Mouse (Mus musculus): ENCODE results near the gene Gm20708. TPM values are rescaled to one million over a fixed set of nuclear protein-coding genes. Genes with fewer than 3 reads are reported as not detected.

Gm20708 gene
- polyA plus RNA-seq, 1 experiment from 2014 or later = not detected

DNA sequence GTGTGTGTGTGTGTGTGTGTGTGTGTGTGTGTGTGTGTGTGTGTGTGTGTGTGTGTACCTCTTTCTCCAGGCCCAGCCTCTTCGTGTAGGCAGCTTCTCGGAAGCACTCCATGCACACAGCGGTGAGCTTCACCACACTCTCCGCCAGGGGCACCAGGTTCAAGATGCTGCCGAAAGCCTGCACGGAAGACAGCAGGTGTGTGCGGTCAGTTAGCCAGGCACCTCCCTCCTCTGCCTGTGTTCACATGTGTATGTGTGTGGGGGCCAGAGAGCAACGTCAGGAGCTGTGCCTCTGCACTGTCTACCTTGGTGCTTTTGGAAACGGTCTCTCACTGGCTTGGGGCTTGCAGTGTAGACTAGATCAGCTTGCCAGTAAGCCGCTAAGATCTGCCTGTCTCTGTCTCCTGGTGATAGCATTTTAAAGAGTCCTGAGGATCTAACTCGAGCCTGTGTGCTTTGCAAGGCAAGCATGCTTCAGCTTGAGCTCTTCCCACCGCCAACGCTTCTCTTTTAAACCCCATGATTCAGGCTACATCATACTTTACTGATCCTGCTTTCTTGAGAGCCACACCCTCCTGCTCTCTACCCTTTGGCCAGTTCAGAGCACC lies 7.0 kb downstream of the Gm20708 start:
- no peak overlapping the region for H3K27ac ChIP-seq
- peaks cover 43% of the 10 kb centered on the region for H3K36me3 ChIP-seq
- H3K9me3 ChIP-seq = no peaks in the 10 kb centered on the region
- 91% methylated on average over 13 of the region's 13 CpGs for WGBS
- no peak overlapping the region for H3K4me3 ChIP-seq
- H3K4me2 ChIP-seq (replicated peaks) = no peak overlapping the region
- peaks cover 9% of the 10 kb centered on the region for H3K4me1 ChIP-seq
- H3K27me3 ChIP-seq (replicated peaks) = no peaks in the 10 kb centered on the region
- H3K9ac ChIP-seq = no peak overlapping the region
- no peak for ATAC-seq (ENCODE audit: low FRiP score, low read depth)

DNA sequence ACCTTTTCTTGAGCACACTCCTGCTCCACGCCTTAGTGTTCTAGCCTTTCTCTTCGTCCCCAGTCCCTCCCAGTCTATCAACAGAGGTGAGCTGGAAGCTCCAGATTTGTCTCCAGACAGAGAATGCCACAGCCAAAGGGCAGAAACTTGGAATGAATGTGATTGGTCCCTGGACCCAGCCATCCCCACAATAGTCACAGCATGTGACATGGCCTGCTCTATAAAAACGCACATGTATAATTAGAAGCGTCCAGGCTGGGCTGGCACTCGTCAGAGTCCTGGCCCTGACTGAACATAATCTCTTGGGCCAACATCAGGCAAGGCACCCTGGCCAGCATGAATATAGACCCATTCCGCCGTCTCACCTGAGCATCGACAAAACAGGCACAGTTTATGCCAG lies 9.6 kb downstream of the Gm20708 start:
- no peaks in the 10 kb centered on the region for H3K9me3 ChIP-seq
- 70% methylated on average over 8 of the region's 8 CpGs for WGBS
- H3K36me3 ChIP-seq = peaks cover 41% of the 10 kb centered on the region
- H3K9ac ChIP-seq = no peak overlapping the region
- no peak overlapping the region for H3K4me3 ChIP-seq
- H3K27me3 ChIP-seq (replicated peaks) = no peaks in the 10 kb centered on the region
- no peak overlapping the region for H3K4me2 ChIP-seq (replicated peaks)
- no peak overlapping the region for H3K27ac ChIP-seq
- peaks cover 12% of the 10 kb centered on the region for H3K4me1 ChIP-seq
- no peak for ATAC-seq (ENCODE audit: low FRiP score, low read depth)

- H3K27ac ChIP-seq = no peak overlapping the region
- no peak overlapping the region for H3K9ac ChIP-seq
- no peak overlapping the region for H3K4me3 ChIP-seq
- H3K27me3 ChIP-seq (replicated peaks) = no peaks in the 10 kb centered on the region
- no peak overlapping the region for H3K4me2 ChIP-seq (replicated peaks)
- peaks cover 17% of the 10 kb centered on the region for H3K4me1 ChIP-seq
- H3K9me3 ChIP-seq = no peaks in the 10 kb centered on the region
- WGBS = 96% methylated on average over 7 of the region's 7 CpGs
- ATAC-seq (ENCODE audit: low FRiP score, low read depth) = no peak
- peaks cover 33% of the 10 kb centered on the region for H3K36me3 ChIP-seq
Measured at GRCm38 (mm10) chr11:117820173-117820572, 10.7 kb downstream of the Gm20708 start.

DNA sequence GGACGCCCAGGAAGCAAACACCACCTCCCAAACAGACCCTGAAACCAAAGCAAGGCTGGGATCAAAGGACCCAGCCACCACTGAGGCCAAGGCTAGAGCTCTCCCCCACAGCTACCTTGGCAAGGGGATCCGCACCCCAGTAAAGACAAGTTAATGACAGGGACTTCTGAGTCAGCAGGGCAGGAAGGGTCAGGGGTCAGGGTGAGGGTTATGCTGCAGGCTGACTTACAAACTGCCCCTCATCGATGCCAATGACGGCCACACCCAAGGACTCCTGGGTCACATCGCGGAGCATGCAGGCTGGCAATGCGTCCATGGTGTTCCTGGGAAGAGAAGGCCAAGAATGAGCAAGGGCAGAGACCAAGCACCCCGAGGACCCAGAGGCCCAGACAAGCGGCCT lies 12.4 kb downstream of the Gm20708 start:
- 92% methylated on average over 9 of the region's 9 CpGs for whole genome bisulfite sequencing
- peaks cover 32% of the 10 kb centered on the region for H3K4me1 ChIP-seq
- no peak for ATAC-seq (ENCODE audit: low FRiP score, low read depth)

DNA sequence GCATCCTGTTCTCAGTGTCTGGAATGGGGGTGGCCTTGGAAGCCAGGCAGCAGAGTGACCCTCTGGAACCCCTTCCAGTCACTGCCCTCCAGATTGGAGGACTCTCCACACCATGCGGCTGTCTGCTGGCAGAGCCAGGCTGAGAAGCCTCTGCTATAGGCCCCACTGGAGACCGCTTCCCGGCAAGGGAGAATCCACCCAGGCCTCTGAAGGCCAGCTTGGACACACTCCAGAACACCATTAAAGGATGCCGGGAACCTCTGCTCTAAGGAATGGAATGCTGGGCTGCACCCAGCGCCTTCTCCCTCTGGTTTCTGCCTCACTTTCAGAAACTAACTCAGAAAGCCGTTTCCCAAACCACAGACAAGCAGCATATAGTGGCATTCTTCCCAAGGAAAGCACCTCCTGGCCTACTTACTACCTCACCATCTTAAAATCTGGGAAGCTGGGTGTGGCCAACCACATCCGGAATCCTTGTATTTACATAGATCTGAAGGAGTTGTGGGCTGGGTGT lies 13.3 kb downstream of the Gm20708 start:
- Histone ChIP-seq H3K4me3 (no peak overlapping the region), H3K9ac (no peak overlapping the region), H3K4me1 (peaks cover 40% of the 10 kb centered on the region), H3K36me3 (peaks cover 19% of the 10 kb centered on the region), H3K27me3 (replicated peaks) (no peaks in the 10 kb centered on the region), H3K4me2 (replicated peaks) (no peak overlapping the region), H3K9me3 (no peaks in the 10 kb centered on the region), H3K27ac (no peak overlapping the region)
- 90% methylated on average over 7 of the region's 7 CpGs for WGBS
- no peak for ATAC-seq (ENCODE audit: low FRiP score, low read depth)

More for the DNA sequence above, 12.4 kb downstream of the Gm20708 start:
- Histone ChIP-seq H3K4me2 (replicated peaks) (no peak overlapping the region), H3K36me3 (peaks cover 25% of the 10 kb centered on the region), H3K9ac (no peak overlapping the region), H3K9me3 (no peaks in the 10 kb centered on the region), H3K4me3 (no peak overlapping the region), H3K27ac (no peak overlapping the region), H3K27me3 (replicated peaks) (no peaks in the 10 kb centered on the region)

DNA sequence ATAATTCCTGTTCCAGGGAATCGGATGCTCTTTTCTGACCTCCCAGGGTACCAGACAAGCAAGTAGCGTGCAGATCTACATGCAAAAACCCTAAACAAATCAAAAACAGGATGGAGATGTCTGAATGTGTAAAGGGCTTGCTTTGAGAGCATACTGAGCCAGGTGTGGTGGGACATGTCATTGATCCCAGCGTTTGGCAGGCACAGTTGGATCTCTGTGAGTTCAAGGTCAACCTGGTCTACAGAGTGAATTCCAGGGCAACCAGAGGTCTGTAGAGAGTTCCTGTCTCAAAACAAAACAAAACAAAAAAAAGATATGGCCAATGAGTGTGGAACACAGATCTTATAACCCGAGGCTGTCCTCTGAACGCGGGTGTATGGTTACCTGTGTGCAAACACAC lies 13.9 kb downstream of the Gm20708 start:
- Histone ChIP-seq H3K9me3 (no peaks in the 10 kb centered on the region), H3K27me3 (replicated peaks) (no peaks in the 10 kb centered on the region), H3K36me3 (peaks cover 19% of the 10 kb centered on the region), H3K27ac (no peak overlapping the region), H3K4me3 (no peak overlapping the region), H3K4me1 (peaks cover 45% of the 10 kb centered on the region), H3K4me2 (replicated peaks) (no peak overlapping the region), H3K9ac (no peak overlapping the region)
- no peak for ATAC-seq (ENCODE audit: low FRiP score, low read depth)
- 93% methylated on average over 6 of the region's 6 CpGs for WGBS

DNA sequence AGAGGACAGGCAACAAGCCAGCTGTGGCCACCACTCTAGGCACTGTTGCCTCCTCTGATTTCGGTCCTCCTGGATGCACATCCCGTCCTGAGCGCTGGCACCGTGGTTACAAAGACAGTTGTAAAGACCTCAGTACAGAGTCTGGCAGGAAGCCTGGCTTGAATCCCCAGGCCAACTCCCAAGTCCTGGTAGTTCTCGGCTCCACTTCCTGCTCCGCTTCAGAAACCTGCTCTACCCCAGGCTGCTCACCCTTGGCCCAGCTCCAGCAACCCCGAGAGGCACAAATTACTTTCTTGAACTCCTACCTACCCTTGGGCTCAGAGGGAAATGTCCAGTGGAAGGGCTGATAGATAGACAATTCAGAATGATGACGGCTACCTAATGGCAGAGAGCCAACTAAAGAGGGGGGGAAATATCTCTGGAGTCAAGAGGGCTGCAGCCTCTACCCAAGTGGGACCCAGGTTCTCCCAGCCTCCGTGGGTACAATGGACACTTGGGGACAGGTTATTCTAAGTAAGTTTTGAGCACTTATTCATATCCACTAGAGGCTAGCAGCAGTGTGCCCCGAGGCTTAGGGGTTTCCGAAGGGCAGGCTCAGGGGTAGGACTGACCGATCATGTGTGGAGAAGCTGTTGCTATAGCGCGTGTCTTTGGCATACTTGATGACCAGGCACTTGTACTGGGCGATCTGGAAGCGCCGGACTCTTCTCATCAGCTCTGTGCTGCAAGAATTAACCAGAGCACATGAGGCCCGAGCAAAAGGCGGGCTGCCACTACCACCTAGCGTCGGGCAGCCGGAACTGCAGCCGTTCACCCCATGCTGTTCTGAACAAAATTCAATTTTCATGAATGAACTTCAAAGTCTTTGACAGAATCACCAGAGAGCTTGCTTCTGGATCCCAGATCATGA lies 14.8 kb downstream of the Gm20708 start:
- WGBS = 25% methylated on average over 23 of the region's 23 CpGs
- Histone ChIP-seq H3K27me3 (replicated peaks) (no peaks in the 10 kb centered on the region), H3K4me2 (replicated peaks) (peak overlapping the region; percentile 78), H3K9ac (peak overlapping the region; percentile 14; the same call in 1 of the 2 replicates), H3K4me1 (peaks cover 40% of the 10 kb centered on the region), H3K4me3 (0 out of 2 replicates have a peak overlapping the region, but pooled peaks have one; percentile 45), H3K36me3 (peaks cover 19% of the 10 kb centered on the region), H3K9me3 (no peaks in the 10 kb centered on the region), H3K27ac (no peak overlapping the region)
- peak; percentile 82 for ATAC-seq (ENCODE audit: low FRiP score, low read depth)

DNA sequence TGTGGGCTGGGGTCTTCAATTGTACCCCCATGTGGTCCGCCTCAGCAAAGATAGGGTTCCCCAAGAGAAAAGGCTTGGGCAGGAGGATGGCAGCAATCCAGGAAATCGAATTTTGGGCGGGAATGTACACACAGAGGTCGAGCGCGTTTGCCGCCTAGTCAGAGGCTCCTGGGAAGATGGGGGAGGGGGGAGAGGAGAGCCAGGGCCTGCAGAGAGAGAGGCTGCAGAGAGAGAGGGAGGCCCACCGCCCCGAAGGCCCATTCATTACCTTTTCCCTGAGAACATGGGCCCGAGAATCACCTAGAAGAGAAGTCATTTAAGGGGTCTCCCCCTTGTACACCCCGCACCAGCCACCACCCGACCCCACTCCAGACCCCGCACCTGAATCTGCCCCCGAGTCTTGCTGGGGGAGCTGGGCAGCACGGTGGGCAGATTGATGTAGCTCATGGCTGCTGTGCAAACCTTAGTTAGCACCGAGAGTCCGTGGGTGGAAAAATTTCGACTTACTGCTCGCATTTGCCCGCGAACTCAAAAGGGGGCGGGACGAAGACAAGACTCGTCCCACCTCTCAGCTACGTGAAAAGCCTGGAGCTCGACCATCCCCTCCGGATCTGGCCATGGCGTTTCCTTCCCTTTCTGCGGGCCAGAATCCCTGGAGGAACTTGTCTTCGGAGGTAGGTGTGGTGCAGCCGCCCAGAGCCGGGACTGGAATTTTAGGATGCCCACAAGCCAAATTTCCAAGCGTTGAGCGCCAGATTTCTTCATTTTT lies 16.0 kb downstream of the Gm20708 start, which contains the start of the genes Afmid and Tk1:
TSS of gene Afmid (plus strand) at position 592 of the 769 bp plus-strand sequence.
TSS of gene Tk1 (minus strand) at position 760 of the 769 bp plus-strand sequence.
- peak within 1 kb of the TSS; percentile 78 for H3K4me2 ChIP-seq (replicated peaks)
- peaks cover 15% of the 10 kb centered on the region for H3K36me3 ChIP-seq
- no peaks in the 10 kb centered on the region for H3K27me3 ChIP-seq (replicated peaks)
- H3K4me1 ChIP-seq = peaks cover 36% of the 10 kb centered on the region
- no peaks in the 10 kb centered on the region for H3K9me3 ChIP-seq
- no peak within 1 kb of the TSS for H3K27ac ChIP-seq
- H3K9ac ChIP-seq = peak within 1 kb of the TSS; percentile 56
- under 1% methylated on average over 34 of the region's 34 CpGs for WGBS
- ATAC-seq (ENCODE audit: low FRiP score, low read depth) = peak; percentile 65
- peak within 1 kb of the TSS; percentile 45 for H3K4me3 ChIP-seq

- 9% methylated on average over 5 of the region's 5 CpGs for WGBS
- ATAC-seq (ENCODE audit: low FRiP score, low read depth) = no peak; the same call in 1 of the 2 replicates
- peaks cover 36% of the 10 kb centered on the region for H3K4me1 ChIP-seq
Measured at GRCm38 (mm10) chr11:117826164-117826563, 16.7 kb downstream of the Gm20708 start.

DNA sequence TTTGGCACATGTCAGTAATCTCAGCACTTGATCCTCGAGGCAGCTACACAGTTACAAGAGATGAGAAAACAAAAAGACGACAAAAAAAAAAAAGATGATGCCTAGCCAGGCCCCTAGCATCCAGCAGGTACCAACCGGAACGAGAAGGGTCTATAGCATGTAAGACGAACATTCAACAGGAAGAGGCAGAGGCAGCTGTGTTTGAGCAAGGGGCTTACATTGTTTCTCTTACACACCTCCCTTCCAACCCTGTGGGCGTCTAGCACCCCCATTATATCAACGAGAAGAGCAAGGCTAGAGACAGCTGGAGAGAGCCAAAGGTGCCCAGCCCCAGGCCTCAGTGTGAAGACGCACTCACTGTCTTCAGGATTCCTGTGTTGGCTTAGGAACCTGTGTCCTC lies 17.4 kb downstream of the Gm20708 start:
- 67% methylated on average over 8 of the region's 8 CpGs for WGBS
- H3K4me3 ChIP-seq = no peak overlapping the region
- ATAC-seq (ENCODE audit: low FRiP score, low read depth) = no peak
- H3K36me3 ChIP-seq = peaks cover 6% of the 10 kb centered on the region; the same call in 1 of the 2 replicates
- H3K27ac ChIP-seq = no peak overlapping the region
- H3K9me3 ChIP-seq = no peaks in the 10 kb centered on the region
- H3K4me2 ChIP-seq (replicated peaks) = peak overlapping the region; percentile 78; the same call in 1 of the 2 replicates
- peaks cover 37% of the 10 kb centered on the region for H3K4me1 ChIP-seq
- no peak overlapping the region for H3K9ac ChIP-seq
- no peaks in the 10 kb centered on the region for H3K27me3 ChIP-seq (replicated peaks)

More at GRCm38 (mm10) chr11:117826164-117826563, 16.7 kb downstream of the Gm20708 start:
- Histone ChIP-seq H3K4me3 (peak overlapping the region; percentile 45), H3K9me3 (no peaks in the 10 kb centered on the region), H3K36me3 (peaks cover 13% of the 10 kb centered on the region), H3K9ac (peak overlapping the region; percentile 56), H3K27me3 (replicated peaks) (no peaks in the 10 kb centered on the region), H3K27ac (no peak overlapping the region), H3K4me2 (replicated peaks) (peak overlapping the region; percentile 78)

- 59% methylated on average over 3 of the region's 3 CpGs for WGBS
- Histone ChIP-seq H3K4me3 (no peak overlapping the region), H3K4me1 (peaks cover 42% of the 10 kb centered on the region), H3K9ac (no peak overlapping the region), H3K36me3 (peaks cover 5% of the 10 kb centered on the region; the same call in 1 of the 2 replicates), H3K9me3 (no peaks in the 10 kb centered on the region), H3K27me3 (replicated peaks) (no peaks in the 10 kb centered on the region), H3K4me2 (replicated peaks) (no peak overlapping the region), H3K27ac (no peak overlapping the region)
- no peak for ATAC-seq (ENCODE audit: low FRiP score, low read depth)
Measured at GRCm38 (mm10) chr11:117827386-117827785, 17.9 kb downstream of the Gm20708 start.
